Mouse (Mus musculus): ENCODE data around the gene Dync1li1.
A peak's percentile ranks its signal among the peaks of the same experiment; 100 is the strongest.

Dync1li1 gene

DNA sequence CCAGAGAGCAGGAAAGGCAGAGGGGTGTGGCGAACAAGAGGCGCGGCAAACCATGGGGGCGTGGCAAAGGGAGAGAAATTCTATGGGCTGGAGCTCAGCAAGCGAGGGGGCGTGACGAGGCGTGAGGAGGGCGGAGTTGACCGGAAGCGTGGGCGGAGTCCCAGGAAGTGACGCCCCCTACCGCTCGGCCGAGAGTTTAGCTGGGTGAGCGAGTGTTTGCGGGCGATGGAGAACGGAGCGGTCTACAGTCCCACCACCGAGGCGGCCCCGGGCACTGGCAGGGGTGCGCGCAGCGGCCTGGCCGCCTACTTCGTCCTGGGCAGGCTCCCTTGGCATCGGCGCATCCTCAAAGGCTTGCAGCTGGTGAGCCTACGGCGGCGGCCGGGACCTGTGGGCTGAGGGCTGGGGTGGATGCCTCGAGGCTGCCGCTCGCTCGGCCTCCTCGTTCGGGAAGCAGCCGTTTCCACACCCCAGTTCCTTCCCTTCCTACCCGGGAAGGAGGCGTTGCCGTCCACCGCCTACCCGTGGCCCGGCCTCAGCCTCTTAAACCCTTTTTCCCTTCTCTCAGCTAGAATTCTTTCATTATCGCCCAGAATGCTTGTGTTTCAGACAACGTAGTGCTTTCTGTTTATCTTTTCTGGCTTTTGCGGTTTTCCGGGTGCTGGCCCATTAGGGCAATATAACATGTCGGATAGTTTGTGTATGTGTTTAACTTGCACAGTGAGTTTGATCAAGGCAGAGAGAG, 42.6 kb downstream of the Dync1li1 start, which contains the start of gene Cmtm6:
Gene Cmtm6, plus strand, starts transcription at position 106 of the 745 bp plus-strand sequence.
- peak; percentile 93 for DNase-seq

DNA sequence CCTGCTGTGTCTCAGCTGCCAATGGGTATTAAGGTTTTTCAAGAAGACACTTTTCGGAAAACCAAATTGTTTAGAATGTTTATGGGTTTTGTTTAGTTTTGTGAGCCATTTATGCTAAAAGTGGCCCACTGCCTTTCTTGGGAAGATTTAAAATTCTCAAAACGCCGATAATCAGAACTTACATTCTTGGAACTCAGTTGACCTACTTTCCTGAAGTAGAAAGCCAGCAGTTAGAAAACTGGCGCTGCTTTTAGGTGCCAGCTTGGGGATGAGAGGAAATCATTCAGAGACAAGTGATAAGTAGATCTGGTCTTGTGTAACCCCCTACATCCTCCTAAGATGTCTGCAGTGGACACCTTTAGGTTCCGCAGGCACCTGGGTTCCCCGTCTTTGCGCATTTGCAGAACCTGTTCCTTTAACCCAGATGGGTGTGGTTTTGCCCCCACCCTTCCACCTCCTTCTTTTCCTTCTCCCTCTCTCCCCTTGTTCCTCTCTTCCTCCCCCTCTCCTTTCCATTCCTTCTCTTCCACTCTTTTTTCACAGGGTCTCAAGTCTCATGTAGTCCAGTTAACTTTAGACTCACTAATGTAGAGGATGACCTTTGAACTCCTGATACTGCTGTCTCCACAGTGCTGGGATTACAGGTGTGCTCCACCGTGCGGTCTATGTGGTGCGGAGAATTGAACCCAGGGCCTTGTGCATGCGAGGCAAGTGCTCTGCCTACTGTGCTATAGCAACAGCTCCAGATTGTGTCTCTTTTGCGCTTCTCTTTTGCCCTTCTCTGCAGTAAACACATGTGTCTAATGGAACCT, 43.5 kb downstream of the Dync1li1 start:
- peak; percentile 21 for DNase-seq

DNA sequence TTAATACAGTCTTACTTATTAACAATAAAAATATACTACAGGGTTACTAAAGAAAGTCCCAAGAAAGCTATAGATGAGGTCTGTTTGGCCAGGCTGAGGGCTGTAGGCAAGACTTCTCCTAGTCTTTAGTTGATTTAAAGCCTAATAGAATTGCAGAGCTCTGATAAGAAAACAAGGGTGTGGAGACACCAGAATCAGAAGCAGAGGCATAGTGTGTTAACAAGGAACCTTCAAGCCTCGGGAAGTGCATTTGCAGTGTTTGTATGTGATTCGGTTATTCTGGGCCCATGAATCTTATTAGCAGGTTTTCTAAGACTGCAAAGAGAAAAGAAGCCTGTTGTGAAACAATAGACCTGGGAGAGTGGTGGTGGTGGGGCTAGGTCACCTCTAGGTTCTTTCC, 44.6 kb downstream of the Dync1li1 start:
- DNase-seq: no peak

DNA sequence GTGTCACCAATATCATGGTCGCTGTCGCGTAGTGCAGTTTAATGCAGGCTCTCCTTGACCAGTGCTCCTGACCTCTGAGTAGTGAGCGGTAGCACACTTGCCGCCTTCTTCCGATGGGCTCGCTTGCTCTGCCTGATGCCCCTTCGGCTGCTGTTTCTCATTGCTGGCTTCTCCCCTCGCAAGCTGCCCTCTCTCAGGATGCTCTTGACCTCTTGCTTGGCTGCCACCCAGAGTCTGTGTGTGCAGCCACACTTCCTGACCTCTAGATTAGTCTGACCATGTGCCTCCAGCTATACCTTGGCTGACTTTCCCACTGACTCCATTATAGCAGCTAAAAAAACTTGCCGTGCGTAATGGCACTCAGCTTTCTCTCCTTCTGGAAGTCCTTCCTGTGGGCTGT, 47.9 kb downstream of the Dync1li1 start:
- DNase-seq: no peak

DNA sequence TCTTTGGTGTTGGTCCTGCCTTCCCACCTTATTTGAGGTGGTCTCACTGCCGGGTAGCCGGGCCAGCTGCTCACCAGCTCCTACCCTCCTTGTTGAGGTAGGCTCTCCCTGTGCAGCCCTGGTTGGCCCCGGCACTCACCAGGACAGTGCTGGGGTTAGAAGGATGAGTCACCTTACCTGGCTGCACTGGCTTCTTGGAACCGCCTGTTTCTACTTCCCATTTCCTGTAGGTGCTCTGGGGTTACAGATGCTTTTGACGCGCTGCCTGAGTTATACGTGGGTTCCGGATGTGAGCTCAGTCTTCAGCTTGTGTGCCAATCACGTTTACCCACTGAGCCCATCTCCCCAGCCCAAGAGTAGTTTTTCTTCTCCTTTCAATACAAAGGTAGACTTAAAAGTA, 51.7 kb downstream of the Dync1li1 start:
- no peak for DNase-seq

DNA sequence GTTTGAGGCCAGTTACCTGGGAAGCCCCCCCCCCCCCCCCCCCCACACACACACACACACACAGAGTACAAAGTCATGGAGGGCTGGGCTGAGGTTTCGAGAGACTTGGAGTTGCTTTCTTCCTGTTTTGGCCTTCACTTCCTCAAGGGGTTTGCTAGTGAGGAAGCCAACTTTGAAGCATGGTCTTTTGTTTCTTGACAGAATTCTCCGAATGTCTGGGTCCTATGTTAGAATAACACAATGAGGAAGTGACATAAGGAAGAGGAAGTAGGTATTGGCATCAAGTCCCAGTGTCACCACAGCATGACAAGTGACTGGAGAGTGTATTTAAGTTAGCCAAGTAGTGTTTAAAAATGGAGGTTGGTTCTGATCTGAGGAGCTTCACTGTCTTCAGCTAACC, 54.1 kb downstream of the Dync1li1 start:
- DNase-seq: no peak

DNA sequence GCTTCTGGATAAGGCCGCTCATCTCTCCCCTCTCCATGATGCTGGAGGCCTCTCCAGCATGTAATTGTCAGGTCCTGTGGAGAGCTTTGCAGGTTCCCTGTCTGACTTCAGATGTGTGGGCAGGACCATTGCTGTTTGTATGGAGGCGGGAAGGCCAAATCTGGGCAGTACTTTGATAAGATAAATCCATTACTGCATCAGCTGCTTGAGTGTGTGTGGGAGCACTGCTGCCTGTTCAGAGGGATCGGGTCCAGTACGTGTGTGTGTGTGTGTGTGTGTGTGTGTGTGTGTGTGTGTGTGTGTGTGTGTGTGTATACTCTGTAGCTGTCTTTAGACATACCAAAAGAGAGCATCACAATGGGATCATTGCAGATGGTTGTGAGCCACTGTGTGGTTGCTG, 56.6 kb downstream of the Dync1li1 start:
- DNase-seq: no peak

DNA sequence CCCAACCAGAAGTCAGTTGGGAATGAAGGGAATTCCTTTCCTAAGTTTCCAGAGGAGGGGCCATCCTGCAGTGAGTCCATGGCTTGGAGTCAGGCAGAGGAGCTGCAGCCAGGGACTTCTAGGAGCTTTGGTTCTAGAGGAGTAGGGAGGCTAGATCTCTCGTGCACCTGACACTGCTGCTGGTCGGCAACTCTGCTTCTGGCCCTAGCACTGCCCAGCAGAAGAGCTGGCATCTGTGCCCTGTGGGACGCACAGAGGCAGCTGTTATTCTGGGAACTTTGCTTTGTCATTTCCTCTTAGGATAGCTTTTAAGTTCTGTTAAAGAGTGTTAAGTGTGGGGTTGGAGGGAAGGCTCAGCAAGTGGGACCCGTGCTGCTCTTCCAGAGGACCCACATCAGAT, 57.1 kb downstream of the Dync1li1 start:
- DNase-seq: no peak

DNA sequence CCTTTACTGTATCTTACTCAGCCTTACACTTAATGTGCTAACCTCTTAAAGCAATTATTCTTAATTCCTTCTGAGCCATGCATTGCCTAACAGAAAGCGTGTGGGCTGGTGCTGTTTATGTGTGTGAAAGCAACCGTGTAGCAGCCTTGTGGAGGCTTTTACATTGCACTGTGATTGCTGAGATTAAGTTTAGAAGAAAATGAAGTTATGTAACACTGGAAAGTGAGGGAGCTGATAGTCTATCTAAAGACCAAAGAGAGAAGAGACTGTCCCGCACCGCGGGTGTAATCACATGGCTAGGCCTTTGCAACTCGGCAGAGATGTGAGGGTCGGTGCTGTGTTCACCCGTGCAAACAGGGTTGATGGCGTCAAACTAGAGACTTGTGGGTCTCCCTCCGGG, 58.4 kb downstream of the Dync1li1 start:
- DNase-seq: no peak

DNA sequence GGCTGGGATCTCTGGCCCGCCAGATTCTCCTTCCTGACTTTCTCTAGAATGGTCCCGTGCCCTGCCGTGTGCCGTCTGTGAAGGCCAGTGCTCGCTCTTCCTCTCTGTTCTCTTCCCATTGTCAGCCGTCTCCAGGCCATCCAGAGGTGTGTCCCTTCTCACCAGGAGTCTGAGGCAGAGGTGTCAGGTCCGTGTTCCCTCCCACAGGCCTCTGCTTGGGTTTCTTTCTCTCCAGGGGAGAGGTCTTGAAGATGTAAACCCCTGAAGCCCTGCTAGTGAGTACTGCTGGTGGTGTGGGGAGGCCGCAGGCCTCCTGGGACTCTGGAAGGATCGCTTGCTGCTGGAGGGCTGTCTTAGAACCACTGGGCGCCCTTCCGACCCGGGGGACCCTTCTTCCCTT, 58.9 kb downstream of the Dync1li1 start:
- no peak for DNase-seq

DNA sequence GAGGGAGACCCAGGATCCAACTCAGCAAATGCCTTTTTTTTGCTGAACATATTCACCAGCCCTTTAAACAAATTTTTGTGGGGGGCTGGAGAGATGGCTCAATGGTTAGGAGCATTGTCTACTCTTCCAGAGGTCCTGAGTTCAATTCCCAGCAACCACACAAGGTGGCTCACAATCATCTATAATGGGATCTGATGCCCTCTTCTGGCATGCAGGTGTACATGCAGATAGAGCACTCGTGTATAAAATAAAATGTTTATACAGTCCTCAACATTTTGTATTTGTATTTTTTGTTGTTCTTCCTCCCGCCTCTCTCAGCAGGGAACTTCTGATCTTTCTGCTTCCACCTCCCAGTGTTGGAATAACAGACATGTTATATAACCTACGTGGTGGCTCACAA, 63.0 kb downstream of the Dync1li1 start:
- no peak for DNase-seq

DNA sequence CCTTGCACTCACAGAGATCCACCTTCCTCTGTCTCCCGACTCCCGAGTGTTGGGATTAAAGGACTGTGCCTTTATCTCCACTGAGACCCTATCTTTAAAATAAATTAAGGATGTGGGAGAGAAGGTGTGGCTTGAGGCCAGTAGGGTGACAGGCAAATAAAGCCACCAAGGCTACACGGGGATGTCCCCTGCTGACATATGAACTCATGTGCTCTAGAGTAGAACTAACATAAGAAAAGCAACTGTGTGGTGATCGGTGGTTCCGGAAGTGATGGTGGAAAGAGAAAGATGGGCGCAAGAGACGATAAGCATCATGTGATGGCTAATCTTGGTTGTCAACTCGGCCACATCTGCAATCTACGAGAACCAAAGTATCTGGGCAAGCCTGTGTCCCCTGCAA, 63.7 kb downstream of the Dync1li1 start:
- DNase-seq: no peak

DNA sequence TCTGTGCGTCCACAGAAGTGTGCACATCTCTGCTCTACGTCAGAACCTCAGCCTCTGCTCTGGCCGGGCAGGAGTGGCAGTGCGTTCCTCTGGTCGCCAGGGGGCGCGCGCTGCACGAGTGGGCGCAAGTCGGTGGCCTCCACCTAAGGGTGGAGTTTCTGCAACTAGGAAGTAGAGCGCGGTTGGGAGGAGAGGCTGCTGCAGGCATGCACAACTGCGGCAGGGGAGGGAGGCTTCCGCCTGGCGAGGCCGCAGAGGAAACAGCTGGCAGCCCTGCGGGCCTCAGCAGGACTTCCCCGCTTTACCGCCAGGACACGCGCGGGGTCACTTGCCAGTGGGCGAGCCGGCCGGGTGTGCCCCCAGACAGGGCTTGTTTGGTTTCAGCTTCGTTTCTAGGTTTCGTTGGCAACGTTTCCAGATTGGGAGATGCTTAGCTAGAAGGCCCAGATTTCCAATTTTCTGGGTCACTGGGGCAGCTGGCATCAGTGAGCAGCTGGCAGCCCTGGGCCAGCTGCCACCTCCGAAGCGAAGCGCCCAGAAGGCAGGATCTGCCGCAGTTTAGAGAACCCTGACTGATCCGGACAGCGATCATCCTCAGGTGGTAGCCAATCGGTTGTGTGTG, 64.4 kb downstream of the Dync1li1 start:
- DNase-seq: peak; percentile 89

DNA sequence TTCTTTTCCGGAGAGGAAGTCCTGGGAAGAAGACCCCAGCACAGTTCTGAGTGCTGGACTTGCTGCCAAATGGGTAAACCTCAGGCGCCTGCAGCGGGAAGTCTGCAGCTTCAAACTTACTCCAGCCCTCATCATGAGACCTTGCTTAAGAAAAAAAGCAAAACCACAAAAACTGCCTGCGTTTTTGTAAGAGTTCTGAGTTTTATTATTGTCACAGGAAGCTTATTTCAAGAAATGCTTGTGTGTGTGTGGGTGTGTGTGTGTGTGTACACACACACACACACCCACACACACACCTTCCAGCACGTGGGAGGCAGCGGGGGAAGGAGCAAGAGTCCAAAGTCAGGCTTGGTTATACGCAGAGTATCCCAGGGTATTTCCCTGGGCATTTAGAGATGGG, 69.7 kb downstream of the Dync1li1 start:
- DNase-seq: no peak

DNA sequence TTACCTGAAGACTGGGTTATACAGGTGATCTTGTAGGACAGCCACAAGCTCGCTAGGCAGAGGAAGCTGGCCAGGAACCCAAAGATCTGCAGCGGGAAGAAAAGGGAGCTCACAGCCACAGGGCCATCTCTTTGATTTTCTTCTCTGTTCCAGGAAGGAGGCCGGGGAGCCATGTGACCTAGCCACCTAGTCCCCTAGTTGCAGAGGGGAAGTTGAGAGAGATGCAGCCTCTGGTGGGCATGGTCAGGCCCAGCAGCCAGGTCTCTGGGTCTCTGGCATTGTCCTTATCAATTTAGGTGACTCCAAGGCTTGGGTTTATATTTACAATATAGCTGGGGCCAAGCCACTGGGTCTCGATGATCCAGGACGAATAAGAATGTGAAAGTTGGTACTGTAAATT, 70.2 kb downstream of the Dync1li1 start:
- DNase-seq: no peak

DNA sequence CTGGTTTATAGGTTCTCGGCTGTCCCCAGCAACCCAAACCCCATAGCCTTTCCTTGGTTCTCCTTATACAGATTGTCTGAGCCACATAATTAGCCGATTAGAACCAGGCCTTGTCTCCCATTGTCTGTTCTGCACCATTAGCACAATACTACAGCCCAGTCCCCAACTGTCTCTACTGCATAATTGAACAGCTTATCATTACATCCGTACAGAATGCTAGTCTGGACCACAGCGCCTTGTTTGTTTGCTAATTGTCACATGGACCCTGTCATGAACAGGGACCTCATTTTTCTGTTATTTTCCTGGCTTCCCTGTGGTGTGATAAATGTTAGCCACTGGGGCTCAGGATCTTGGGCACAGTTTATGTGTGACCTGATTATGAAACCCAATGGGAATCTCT, 71.3 kb downstream of the Dync1li1 start:
- no peak for DNase-seq

DNA sequence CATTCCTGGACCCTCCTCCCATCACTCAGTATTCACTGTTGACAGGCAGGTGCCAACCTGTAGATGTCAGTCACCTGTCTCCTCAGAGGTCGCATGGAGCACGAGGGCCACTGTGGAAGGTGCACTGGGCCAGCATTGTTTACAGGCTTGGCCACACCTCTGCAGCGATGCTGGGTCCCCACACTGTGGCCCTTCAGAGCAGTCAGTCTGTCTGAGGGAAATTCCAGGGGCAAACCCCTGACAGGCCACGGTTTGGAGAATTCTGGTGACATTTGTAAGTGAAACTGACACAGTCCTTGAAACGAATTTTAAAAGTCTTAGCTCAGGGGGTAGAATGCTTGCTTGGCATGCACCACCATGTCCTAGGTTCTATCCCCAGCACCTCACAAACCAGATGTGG, 71.8 kb downstream of the Dync1li1 start:
- no peak for DNase-seq

DNA sequence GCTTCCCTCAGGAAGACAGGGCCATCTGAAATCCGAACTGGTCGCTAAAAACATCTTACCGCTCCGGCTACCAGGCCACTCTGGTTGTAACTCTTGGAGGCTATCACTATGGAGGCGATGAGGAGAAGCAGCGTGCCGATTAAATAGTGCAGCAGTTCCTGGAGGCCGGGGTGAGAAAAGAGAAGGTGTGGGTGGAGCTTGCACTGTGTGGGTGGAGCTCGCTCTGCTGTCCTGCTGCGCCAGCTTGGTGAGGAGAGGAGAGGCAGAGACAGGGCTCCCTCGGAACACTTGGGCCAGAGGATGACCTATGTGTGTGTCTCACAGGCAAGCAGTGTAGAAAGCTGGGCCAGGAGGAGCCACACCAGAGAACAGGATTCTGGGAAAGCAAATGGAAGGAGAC, 73.3 kb downstream of the Dync1li1 start:
- no peak for DNase-seq

DNA sequence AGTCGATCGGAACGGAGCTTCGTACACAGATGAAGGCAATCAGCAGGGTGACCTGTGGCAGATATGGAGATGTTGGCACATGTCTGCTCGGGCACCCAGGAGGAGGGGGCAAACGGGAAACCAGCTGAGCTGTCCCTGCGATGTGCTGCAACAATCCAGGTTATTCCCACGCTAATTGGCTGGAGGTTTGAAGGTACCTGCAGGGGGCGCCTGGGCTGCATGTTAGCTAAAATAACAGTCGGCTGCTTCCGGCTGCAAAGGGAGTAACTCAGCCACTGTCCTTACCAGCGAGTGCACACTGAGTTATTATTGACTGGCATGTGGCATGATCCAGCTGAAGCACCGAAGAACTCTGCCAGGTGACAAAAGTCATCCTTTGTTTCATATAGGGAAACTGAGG, 74.8 kb downstream of the Dync1li1 start:
- no peak for DNase-seq

DNA sequence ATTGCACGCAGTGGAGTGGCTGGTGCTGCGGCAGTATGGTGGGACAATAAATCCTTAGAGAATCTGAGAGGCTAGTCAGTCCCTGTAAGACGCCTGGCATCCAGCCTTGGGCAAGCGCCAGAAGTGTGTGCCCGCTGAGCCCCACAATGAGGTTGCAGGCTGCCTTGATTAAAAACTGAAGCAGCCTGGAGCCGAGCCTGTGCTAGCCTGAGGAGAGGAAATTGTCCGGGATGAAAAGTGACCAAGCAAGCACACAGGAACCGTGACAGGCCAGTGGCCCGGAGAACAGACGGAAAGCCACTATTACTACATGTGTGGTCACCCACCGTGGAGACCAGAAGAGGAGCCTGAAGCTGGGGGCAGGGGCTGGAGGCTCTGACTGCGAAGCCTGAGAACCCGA, 78.4 kb downstream of the Dync1li1 start:
- peak; percentile 79 for DNase-seq

DNA sequence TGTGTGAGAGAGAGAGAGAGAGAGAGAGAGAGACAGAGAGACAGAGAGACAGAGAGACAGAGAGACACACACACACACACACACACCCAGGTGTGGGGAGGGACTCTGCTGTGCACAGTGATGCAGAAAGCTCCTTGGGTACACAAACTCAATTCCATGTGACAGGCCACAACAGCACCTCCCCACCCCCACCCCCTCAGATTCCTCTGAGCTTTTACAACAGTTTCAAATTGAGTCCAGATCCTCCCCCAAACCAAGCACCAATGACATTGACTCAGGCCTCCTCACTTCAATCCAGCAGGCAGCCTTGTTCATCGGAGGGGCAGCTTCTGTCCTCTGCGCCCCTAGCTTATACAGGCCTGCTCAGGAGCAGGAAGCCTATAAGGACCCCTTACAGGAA, 78.9 kb downstream of the Dync1li1 start:
- DNase-seq: no peak

DNA sequence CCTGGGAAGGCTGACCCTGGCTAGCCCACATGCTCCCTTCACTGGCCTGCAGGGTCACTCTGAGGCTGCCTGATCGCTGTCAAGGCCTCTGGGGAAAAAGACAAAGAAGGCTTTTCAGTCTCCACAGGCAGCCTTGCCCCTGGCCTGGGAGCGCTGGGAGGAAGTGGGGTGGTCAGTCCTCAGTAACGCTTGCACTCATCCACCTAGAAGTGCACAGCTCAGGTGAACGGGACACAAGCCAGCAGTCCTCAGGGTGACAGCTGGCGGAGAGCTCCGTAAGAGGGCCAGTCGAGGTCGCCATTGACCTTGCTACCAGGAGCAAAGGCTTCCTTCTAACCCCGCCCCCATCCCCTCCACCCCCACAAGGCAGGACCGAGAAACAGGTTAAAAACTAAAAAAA, 79.5 kb downstream of the Dync1li1 start:
- no peak for DNase-seq

DNA sequence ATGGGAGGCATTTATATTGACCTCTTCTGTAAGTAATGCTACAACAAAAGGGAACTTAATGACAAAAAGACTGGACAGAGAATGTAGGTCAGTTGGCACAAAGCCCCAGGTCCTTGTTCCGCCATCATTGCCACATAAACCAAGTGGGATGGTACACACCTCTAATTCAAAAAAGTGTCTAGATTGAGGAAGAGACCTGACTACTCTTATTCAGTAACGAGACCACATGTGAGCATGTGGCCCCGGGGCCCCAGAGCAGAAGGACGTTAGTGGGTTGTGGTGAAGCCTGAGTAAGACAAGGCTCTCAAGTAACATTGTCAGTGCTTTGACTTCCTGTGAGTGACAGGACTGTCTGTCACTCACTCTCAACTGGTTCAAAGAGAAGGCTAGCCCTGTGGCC, 81.6 kb downstream of the Dync1li1 start:
- no peak for DNase-seq

DNA sequence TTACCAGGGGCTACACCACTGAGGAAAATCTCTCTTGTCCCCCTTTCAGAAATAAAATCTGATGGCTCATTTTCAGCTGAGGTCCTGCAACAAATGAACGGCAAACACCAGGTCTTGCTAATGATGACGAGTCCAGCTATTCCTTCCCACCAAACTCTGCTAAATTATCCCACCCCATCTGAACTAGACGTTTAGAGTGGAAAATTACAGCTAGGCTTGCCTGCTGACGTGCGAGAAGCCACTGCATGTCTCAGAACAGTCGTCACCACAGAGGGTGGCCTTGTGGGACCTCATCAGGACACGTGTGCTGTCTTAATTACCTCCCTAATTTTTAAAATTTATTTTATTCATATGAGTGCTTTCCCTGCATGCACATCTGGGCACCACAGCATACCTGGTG, 83.0 kb downstream of the Dync1li1 start:
- DNase-seq: no peak

All from cerebellum, adult 9-10 months (tissue).